Mouse (Mus musculus) cerebellum, adult 9-11 months (tissue): ENCODE data around the gene Zfp324.
"Not testable (repeated sequence)": the region's sequence is repeated elsewhere in the genome, so short reads cannot be mapped to it uniquely, and the experiment has no call there.

Experiments
- DNase-seq: peaks from one replicate; pipeline ENCODE4 v3.0.0; 2022

Zfp324 gene

DNA sequence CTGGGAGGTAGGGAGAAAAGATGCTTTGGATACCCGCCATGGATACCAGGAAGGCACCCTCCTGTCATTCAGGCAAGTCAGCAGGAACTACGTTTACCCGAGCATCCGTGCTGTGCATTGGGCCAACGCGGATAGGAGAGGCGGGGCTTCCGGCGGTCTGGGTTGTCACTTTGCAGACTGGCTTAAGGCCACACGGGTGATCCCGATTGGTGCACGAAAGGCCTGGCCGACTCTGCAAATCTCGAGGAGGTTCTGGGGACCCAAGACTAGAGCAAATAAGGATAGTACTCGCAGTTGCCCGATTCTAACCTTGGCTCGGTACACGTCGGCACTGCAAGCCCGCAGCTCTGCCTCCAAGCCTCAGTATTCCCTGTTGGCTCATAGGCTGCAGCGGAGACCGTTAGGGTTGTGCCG is at the start of gene Zfp324:
Gene Zfp324, plus strand, starts transcription at position 161 of the 414 bp plus-strand sequence.
- peak; percentile 95 for DNase-seq

DNA sequence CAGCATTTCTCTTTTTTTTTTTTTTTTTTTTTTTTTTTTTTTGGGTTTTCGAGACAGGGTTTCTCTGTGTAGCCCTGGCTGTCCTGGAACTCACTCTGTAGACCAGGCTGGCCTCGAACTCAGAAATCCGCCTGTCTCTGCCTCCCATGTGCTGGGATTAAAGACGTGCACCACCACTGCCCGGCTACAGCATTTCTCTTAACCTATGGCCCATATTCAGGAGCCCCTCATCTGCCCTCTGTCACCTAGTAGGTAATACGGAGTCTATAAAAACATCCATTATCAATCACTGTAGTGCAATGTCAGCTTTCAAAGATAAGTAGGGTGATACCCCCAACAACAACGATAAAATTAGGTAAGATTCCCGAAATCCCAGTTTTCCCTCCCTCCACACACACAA is 45.1 kb upstream of the Zfp324 start:
- DNase-seq, result peak; percentile 29

DNA sequence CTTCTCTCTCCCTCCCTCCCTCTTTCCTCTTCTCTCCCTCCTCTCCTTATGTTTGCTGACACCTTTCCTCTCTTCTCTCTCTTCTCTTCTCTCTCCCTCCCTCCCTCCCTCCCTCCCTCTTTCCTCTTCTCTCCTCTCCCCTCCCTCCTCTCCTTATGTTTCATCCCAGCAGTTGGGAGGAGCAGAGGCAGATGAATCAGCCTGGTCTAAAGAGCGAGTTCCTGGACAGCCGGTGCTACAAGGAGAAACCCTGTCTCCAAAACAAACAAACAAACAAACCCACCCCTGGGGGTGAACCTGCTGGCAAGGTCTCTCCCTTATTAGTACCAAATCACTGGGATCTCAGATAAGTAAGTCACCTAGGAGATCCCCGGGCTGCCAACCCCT is 44.3 kb upstream of the Zfp324 start:
- no peak for DNase-seq

- DNase-seq, result peak; percentile 99
These were observed 43.8 kb upstream of the Zfp324 start, which contains the start of gene Rps5 for GRCm38 (mm10) chr7:12921705-12922465. Gene Rps5, plus strand, starts transcription at chr7:12922290.

DNA sequence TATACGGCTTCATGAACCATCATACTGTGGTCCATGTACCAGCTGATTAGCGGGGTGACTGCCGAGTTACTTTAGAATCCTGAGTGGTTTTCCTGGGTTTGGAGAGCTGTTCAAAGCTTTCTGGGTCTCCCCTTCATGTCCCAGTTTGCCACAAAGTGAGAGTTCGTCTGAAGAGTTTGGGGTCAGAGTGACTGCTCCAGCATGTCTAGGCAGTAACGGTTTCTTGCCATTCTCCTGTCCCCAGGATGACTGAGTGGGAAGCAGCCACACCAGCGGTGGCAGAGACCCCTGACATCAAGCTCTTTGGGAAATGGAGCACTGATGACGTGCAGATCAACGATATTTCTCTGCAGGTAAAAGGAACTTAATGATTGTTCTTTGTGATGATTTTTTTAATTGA is 42.9 kb upstream of the Zfp324 start:
- peak; percentile 37 for DNase-seq

GRCm38 (mm10) chr7:12926316-12926715 is 39.3 kb upstream of the Zfp324 start:
- peak; percentile 69 for DNase-seq

GRCm38 (mm10) chr7:12927191-12927680 is 38.4 kb upstream of the Zfp324 start, which contains the start of gene Rnf225:
Gene Rnf225, plus strand, starts transcription at chr7:12927416.
- no peak for DNase-seq

GRCm38 (mm10) chr7:12927693-12928589 is 37.7 kb upstream of the Zfp324 start:
- peak; percentile 81 for DNase-seq

- no peak for DNase-seq
These were observed 32.0 kb upstream of the Zfp324 start for GRCm38 (mm10) chr7:12933615-12934140.

DNA sequence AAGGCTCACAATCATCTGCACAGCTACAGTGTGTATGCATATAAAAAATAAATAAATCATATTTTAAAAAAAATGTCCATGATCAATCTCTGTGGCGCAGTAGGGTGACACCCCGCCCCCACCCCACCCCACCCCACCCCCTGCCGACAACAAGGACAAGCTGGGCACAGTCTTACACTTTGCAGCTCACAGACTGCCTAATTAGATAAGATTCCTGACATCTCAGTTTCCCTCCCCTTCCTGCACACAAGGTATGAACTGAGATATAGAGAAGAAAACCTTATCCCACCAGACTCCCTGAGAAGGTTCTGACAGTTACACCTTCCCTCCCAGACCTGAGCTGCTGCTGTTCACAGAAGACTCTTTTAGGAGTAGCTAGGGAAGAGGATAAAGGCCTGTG is 30.8 kb upstream of the Zfp324 start:
- DNase-seq, result no peak

DNA sequence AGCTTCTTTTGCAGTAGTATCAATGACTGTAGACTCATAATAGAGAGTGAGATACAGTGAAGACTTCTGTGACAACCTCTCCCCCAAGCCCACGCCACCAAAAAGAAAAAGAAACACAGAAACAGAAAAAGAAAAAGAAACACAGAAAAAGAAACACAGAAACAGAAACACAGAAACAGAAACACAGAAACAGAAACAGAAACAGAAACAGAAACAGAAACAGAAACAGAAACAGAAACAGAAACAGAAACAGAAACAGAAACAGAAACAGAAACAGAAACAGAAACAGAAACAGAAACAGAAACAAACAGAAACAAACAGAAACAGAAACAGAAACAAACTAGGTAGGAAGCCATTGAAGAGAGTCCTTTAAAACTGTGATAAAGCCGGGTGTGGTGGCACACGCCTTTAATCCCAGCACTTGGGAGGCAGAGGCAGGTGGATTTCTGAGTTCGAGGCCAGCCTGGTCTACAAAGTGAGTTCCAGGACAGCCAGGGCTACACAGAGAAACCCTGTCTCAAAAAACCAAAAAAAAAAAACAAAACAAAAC is 28.3 kb upstream of the Zfp324 start:
- not testable (repeated sequence) for DNase-seq

GRCm38 (mm10) chr7:12940599-12940998 is 25.0 kb upstream of the Zfp324 start:
- no peak for DNase-seq

- DNase-seq, result no peak
These were observed 22.1 kb upstream of the Zfp324 start for GRCm38 (mm10) chr7:12943488-12943887.

DNA sequence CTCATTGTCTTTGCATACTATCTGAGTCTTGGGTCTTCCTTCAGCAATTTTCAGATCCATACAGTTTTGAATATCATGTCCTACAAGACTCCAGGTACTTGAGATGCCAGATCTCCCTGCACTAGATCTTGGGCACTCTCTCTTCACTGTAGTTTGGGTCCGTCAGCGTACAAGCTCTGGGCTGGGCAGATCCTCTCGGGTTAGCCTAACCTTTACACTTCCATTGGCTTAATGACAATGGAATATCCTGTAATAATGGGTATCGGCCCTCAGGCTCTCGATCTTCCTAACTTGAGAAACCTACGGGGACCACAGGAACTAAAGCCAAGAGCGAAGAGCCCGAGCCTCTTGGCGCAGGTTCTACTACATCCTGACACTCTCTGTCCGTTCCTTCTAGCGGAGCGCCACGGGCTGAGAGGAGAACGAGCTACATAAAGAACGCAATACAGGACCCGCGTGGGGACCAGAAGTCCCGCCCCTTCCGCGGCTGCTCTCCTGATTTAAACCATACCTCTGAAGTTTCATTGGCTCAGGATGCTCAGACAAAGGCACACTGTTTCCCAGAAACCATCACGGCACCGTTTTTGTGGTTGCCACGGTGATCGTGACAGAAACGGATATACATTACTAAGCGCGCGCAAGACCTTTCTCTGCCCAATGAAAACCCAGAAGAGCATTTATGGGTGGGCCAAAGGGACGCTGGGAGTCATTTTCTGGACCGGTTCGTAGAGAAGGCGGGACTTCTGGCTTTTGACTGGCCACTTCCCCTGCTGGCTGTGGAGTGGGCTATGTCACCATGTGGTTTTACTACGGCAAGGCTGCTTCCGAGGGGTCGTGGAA is 16.4 kb upstream of the Zfp324 start:
- DNase-seq, result peak; percentile 98

DNA sequence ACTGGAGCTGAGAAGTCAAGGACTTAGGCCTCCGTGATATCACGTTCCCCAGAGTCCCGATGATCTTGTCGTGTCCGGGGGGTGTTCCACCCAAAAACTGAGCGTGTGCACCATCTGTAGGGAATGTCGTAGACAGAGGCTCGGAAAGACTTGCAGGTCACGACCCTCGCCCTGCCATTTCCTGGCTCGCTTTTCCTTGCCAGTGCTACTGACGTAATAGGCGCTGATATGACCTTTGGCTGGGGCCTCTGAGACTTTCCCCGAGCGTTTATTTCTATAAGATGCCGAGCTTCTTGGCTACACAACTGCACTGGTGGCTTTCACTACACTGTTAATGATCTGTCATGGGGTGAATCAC is 15.8 kb upstream of the Zfp324 start:
- DNase-seq, result no peak

- no peak for DNase-seq
These were observed 10.7 kb upstream of the Zfp324 start for GRCm38 (mm10) chr7:12954896-12955295.

DNA sequence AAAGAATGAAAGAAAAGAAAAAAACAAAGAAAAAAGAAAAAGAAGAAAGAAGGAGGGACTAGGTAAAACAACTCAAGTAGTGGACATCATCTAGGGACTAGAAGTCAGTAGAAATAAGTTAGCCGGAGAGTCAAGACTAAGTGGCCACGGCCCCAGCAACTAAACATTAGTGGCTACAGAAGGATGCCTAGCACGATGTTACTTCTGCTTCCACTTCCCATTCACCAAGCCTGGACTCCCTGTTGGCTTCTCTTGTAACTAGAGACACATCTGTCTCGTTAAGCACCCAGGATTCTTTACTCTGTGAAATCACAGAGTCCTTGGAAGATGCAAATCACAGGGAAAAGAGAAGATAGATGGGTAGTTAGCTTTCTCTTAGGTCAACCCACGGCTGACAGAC is 8.1 kb upstream of the Zfp324 start:
- DNase-seq, result no peak

DNA sequence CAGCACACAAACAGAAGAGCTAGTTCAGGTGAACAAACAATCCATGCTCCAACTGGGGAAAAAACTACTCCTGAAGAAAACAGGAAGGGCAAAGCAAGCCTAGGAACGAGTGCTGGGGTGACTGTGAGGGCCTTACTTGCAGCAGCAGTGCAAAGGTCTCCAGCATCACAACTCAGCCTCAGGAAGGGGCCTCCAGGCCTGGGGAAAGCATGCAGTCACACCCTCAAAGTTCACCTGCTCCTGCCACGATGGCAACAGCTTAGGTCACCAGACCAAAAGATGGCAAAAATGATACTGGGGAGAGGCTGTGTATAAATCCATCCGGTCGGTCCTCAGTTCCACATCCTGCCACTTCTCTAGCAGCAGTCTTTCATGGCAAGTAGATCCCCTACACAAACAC is 6.7 kb upstream of the Zfp324 start:
- DNase-seq, result no peak

- DNase-seq, result no peak
These were observed 5.9 kb upstream of the Zfp324 start for GRCm38 (mm10) chr7:12959718-12960117.

DNA sequence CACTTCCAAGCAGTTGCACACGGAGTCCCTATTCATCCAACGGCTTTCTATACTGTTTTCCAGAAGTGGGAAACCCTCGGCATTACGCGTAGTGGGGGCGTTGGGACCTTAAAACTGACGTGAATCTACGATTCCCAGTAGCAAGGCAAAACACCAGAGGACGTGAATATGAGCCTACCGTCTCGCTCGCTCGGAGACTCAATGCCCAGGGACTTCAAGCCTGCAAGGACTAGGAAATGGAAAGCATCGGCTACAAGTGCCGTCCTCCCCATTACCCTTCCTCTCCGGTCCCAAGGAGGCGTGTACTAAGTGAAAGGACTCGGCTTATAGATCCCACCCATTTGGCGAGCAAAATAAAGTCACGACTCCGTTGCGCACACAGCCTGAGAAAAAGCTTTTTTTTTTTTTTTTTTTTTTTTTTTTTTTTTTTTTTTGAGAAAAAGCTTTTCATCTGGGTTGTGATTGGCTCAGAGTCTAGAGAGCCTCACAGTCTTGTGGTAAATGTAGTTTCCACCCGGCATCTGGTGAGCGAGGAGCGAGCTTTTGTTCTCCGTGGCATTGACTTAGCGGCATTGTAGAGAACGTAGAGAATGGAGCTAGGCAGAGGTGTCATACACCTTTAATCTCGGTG is 4.0 kb upstream of the Zfp324 start:
- DNase-seq, result peak; percentile 65

GRCm38 (mm10) chr7:12966104-12966845 is 637 bp downstream of the Zfp324 start:
- DNase-seq, result peak; percentile 89
